Mouse (Mus musculus): ENCODE measurements around the gene Tmem132a.

Gene Tmem132a

DNA sequence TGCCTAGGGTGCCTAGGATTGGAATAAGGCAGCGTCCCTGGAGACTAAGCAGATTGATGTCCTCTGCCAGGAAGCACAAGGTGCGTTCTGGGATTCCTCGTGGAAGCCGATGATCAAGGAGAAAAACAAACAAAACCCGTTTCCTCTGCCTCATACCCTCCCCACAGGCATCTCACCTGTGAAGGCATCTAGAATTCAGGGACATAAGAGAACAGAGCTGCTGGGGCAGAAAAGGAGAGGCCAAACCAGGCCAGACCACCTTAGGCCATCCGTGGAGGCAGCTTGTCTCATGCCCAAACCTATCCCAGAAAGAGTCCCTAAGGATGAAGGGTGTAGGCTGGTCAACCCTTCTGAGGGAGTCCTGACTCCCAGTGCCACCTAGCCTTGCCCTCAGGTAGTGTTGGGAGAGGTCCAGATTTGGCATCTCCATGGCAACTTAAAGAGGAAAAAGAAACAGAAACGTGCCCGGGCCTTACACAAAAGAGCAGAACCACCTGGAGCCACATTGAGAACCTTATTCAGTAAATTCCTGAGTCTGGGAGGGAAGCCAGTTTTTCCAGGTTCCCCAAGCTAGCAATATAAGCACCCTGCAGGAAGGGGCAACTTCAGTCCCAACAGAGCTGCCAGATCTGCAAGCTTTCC, at the start of gene Tmem132a:
Gene Tmem132a (minus strand): TSS at position 55 of the 642 bp plus-strand sequence.
- peak; percentile 45 to 66 for DNase-seq

DNA sequence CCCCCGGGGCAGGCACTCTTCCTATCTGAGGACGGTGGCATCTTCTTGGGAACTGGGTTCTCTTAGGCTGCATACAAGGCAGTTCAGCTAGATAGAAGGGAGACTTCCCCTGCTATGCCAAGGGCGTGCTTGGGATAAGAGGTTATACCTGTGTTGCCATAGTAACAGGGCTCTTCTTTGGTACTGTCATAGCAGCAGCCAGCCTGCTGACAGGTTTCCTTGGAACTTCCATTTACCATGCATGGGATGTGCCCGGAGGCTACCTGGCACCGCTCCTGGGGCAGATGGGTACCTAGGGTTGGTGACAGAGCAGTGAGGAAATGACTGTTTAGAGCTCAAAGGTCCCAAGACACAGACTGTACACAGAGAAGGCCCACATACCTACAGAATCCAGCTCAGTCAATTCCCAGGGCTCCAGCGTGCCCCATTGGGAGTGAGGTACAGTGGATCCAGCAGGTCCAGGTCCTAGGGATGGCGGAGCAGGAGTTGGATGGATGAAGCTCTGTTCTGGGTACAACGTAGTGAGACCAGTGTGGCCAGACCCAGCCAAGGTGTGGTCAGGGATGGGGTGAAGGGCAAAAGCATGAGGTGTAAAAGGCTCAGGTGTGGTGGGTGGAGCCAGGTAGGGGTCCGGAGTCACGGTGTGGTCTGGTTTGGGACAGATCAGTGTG, 48.7 kb upstream of the Tmem132a start:
- no peak for DNase-seq

DNA sequence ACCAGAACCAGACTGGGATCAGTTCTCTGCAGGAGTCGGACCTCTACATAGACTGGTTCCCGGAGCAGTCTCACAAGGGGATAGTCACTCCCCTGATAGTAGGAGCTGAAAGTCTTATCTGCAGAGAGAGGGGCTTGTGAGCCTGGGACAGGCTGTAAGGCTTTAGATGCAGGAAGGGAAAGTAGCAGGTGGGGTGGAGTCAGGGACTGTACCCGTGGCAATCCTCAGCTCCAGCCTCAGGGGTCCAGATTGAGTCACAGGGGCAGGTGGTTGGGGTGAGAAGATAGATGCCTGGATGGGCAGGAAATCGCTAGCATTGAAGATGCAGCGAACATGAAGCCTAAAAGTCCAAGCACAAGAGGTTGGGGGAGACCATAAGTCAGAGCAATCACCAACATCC, 46.8 kb upstream of the Tmem132a start:
- no peak for DNase-seq

DNA sequence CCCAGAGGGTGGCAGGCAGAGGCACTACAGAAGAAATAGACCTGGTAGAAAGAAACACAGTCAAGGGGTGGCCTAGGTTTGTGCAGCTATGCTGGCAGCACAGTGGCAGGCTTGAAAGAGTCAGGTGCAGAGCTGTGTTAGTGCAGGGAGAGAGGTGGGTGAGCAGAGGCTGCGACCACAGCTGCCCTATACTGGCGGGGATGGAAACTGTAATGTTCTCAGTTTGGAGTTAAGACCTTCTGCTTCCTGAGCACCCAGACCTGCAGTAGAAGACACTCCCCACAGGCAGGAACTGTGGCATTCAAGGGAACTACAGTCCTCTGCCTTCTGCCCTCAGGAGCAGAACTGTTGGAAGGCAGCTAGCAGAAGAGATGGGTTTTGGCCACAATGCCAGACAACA, 45.1 kb upstream of the Tmem132a start:
- DNase-seq, result no peak

DNA sequence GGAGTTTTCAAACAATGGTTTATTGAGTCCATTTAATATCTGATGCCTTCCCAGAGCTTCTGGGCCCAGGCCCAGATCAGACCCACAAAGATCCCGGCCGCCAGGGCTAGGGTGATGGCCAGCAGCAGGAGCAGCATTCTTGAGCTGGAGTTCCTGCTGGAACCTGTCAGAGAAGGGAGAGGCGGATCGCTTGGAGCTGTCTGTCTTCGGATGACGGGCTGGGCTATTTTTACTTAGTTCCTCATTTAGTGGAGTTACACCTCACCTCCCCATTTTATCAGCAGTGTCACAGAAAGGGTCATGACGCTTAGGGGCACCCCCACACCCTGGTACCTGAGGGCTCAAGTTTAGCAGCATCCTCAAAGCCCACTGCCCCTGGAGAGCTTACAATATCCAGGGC, 44.6 kb upstream of the Tmem132a start:
- DNase-seq, result no peak

DNA sequence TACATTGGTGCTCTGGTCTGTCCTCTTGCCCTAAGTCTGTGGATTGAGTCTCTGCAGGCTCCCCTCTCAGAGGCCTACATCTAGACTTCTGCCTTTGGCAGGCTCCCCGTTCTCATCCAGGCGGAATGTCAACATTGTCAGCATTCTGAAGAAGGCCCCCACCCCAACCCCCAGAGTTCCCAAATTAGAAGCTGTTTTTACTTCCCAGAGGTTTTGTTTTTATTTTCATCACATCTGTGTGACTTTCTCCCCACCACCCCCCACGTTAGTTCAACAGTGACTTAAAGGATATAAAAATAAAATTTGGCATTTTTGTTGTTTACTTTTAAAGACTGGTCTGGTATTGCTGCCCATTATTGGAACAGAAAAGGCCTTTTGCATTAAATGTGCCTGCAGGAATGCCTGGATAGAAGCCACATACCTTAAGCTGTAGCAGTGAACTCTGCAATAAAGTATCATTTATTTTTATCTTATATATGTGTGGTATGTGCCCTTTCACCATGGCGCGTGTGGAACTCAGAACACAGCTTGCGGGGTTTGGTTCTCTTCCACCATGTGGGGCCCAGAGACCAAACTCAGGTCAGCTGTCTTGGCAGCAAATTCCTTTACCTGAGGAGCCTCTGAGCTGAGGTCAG, 39.5 kb upstream of the Tmem132a start:
- DNase-seq, result no peak

DNA sequence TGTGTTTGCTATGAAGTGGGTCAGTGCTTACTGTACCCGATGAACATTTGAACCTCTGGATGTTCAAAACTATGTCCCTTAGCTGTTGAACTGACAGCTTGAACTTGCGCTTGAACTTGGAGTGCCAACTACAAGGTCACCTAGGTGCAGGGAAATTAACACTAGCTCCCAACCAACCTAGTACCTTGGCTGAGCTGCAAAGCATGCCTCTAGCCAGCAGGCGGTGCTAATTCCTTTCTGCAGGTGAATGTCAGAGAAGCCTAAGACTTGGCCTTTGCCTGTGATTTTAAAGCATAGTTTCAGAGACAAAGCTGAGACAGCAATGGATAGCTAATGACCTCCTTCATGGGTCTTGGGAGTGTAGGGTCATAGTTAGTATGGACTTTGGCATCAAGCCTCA, 38.2 kb upstream of the Tmem132a start:
- DNase-seq, result peak; percentile 33 to 46

DNA sequence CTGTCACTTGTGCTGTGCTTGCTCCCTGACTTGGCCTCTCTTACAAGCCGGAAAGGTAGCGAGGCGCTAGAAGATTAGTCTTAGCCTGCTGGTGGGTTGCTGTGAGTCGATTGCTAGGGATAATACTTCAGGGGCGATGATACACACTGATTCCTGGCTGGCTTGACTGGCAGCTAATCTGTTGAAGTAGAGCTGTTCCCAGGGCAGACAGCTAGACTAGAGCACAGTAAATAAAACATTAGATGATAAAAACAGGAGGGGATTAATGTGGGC, 35.9 kb upstream of the Tmem132a start:
- DNase-seq, result no peak

DNA sequence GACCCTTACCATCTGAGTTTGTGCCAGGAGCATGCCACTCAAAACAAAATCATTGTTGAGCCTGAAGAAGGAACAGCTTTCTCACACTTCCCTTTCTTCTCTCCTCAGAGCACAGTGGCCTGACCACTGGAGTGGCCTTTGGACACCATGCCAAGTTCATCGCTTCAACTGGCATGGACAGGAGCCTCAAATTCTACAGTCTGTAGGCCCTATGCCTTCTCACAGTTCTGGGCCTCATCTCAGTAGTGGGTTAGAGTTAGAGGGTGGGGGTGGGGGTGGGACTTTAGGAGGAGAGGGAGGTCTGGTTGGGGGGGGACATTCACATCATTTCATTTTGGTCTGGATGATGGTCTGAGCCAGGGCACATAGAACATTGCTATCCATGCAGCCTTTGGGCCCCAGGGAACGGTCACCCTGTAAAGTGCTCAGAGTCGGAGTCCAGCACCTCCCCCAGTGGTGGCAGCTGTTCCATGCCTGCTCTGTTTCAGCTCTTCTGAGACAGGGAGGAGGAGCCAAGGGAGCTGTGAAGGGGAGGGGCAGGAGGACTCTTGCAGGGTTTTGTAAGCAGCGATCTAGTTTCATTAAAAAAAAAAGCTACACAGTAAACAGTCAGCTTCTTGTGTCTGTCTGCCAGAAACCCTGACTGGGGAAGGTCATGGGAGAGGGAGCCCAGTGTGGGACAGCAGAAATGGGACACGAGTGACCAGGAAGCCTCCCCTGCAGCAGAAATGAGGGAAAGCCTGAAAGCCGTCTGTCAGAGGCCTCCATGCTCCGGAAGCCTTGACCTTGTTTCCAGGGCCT, 35.4 kb upstream of the Tmem132a start:
- peak; percentile 78 to 83 for DNase-seq

DNA sequence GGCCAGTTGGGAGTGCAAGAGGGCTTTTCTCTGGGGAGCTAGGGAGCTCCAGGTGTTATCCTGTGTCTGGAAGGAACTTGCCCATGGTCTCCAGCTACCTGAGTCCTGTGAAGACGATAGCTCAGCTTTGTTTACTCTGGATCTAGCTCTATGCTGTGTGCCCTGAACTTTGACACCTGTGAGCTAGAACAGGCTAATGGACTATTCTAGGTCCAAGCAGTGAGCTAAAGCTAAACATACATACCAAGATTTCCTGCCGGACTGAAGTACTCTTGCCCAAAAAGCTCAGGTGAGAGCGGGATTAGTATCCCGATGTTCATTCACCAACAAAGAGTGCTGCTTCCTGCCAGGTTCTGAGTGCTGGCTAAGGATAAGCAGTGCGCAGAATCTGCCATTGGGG, 34.8 kb upstream of the Tmem132a start:
- no peak for DNase-seq

DNA sequence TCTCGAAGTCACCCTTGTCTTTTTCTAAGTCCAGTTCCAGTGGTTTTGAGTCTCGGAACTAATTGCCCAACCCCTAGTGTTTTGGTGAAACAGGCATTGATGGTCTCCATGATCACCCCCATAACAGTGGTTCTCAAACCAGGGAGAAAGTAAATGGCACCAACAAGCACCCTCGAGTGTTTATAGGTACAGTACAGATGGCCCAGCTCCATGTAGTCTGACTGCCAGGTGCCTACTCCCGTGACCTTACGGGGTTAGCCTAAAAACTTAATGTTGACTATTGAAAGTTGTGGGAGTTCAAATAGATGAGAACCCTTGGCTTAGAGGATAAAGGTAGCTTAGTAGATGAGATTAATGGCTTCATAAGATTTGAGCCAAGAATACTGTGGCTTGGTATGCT, 31.3 kb upstream of the Tmem132a start:
- no peak for DNase-seq

DNA sequence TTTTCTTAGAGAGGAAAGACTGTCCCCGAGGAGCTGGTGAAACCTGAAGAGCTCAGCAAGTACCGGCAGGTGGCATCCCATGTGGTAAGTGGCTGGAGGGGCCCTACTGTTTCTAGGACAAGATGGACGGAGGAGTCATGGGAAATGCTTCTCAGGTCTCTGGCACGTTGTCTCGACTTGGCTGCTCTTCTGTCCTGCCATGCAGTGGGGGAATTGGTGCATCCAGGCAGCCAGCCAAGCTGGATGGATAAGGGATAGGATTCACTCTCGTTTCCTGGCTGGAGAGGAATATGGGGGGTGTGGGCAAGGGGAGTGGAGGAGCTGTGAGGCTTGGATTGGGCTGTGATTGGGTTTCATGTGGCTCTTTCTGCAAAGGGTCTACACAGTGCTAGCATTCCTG, 30.6 kb upstream of the Tmem132a start:
- no peak for DNase-seq

DNA sequence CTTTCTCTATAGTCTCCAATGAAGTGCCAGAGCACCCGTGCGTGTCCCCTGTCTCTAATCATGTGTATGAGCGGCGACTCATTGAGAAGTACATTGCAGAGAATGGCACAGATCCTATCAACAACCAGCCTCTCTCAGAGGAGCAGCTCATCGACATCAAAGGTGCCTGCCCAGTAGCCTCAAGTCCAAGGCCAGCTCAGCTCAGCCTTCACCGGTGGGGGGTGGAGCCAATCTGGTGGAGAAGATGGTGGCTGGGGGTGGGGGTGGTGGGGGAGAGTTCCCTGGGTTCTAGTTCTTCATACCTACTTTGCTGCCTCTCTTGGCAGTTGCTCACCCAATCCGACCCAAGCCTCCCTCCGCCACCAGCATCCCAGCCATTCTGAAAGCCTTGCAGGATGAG, 27.8 kb upstream of the Tmem132a start:
- no peak for DNase-seq

DNA sequence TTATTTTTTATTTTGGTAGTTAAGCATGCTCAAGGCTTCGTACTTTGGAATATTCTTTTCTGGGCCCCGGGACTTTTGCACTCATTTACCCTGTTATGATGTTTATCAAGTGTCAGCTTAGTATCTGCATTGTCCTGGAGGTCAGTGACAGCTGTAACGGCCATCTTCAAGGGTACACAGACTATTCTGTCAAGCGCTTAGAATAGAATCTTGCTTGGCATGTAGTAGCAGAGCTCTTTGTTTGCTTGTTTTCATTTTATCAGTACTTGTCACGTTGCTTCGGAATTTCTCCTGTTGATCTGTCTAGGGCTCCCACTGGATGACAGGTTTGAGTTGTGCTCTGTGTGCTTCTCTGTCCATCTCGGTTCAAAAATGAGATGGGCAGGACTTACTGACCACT, 27.1 kb upstream of the Tmem132a start:
- DNase-seq, result no peak

DNA sequence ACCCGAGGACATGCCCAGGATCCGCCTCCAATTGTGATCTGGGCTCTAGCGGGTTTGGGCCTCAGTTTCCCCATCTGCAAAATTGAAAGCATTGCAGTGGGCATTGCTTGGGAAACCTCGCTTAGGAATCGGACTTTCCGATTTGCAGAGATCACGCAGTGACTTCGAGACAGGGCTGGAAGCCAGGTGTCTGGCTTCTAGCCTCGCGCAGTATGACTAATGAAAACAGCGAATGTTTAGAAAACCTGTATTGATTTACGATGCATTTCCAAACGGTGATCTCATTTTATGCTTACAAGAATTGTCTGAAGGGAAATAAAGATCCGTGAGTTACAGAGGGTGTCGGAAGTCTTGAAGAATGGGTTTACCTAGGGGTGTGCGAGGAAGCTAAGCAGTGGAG, 26.0 kb upstream of the Tmem132a start:
- DNase-seq, result no peak

DNA sequence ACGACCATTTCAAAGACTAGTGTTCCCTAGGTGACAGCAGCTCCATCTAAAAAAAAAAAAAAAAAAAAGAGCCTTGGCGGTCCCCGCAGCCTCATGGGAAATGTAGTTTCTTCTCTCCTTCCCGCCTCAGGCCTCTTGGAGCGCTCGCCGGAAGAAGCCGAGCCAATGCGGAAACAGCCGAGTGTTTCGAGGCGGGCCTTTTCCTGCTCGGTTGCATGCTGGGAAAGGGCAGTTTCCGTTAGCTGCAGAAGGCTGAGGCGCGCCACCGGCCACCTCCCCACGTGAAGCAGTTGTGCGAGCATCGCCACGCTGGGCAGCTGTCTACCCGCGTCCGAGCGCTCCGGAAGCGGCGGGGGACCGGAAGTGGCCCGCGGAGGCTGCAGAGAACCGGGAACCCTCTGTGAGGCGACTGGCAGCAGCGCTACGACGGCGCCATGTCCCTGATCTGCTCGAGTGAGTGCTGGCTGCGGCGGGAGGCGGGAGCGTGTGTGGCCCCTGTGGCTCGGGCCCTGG, 25.3 kb upstream of the Tmem132a start, which contains the start of gene Prpf19:
Gene Prpf19 (plus strand): TSS at position 216 of the 513 bp plus-strand sequence.
- peak; percentile 97 to 98 for DNase-seq

DNA sequence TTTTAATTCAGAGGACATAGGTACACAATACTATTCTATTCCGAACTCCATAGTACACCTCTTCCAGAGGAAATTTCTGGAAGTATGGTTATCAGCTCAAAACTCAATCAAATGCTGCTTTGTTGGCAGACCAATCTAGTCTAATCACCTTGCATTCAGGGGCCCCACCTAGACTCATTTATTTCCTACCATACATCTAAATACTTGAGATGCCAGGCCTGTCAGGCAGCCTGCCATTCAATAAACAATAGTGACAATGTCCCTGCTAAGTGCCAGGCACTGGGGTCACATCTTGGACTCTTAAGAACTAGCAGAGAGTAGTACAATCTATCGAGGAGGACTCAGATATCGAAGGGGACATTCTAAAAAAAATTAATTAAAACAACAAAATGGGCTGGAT, 22.5 kb upstream of the Tmem132a start:
- DNase-seq, result peak in 1 of 2 experiments; percentile 29

DNA sequence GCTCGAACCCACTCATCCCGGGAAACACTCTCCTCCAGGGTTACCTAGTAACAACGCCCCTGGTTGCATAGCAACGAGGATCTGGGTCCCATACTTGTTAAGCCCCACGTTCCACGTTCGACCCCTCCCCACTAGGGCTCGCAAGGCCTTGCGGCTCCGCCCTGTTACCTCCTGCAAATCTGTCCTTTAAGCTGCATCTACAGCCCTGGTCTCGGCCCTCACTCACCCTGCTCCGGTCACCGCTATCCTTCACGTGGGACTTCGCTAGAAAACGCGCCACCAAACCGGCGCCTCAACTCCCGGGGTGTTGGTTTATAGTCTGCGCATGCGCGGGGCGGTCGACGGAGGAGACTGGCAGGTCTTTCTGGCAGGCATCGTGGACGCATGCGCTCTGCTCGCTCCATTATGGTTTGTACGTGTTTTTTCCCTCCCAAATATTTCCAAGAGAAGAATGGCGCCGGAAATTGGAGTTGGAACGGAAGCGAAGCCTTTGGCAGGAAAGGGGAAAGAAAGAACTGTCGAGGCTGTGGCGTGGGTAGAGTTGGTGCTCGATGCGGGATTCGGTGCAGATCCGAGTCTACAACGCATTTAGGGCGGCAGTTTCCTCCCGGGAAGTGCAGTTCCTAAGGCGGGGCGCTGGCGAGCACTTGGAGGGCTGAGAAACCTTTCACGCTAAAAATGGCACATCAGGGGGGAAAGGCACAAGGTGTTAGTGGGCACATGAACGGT, 11.8 kb upstream of the Tmem132a start, which contains the start of gene Tmem109:
Gene Tmem109 (minus strand): TSS at position 576 of the 729 bp plus-strand sequence.
- DNase-seq, result peak; percentile 93 to 96

DNA sequence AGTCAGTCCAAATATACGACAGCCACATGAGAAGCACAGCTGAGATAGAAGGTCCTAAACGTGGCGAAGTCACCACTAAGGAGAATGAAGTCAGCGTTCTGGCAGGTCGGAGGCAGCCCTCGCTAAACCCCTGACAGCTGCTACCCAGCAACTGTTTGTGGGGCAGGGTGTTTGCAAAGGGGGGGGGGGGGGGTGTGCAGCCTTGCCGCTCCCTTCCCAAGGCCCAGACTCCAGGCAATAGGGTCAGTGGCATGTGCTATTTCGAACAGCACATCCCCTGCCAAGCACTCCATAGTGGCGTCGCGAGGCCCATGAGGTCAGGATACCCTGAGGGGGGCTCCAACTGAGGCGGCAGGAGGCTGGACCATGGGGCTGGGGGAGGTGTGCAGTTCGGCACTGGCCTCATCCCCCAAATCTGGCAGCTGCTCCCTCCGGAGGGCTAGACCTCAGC, 11.3 kb upstream of the Tmem132a start:
- no peak for DNase-seq

DNA sequence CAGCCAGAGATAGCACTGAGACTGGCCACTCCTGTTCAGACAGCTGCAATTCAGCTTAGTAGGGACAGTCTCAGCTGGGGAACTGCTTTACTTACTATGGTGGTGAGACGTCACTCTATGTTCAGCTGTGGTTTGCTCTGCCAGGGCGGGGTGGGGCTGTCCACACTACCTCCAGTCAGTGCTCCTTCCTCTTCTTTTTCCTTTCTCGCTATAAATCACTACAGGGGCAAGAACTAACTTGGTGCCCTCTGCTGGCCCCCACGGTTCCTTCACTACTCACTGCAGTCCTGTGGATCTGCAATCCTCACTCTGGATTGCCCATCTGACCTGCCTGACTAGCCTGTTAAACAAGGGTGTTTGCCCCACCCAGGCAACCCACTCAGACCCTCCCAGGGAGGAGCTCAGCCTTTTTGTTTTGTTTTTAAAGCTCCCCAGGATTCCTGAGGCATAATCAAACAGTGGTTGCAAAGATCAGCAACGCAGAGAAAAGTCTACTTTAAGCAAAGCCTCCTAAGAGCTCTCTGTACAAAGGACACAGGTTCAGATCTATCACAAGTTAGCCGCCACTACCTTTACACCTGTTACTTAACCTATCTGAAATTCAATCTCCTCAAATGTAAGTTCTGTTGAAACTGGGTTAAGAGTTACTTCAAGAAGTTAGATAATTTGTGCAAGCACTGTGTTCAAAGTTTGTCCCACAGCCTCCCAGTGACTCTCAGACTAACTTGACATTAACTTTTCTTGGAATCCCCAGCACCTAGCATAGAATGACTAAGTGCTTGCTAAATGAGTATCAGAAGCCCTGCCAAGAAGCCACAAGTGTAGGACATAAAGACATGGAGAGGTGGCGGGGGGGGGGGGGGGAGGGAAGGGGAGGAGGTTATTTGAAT, 10.6 kb upstream of the Tmem132a start:
- DNase-seq, result peak; percentile 84 to 85

DNA sequence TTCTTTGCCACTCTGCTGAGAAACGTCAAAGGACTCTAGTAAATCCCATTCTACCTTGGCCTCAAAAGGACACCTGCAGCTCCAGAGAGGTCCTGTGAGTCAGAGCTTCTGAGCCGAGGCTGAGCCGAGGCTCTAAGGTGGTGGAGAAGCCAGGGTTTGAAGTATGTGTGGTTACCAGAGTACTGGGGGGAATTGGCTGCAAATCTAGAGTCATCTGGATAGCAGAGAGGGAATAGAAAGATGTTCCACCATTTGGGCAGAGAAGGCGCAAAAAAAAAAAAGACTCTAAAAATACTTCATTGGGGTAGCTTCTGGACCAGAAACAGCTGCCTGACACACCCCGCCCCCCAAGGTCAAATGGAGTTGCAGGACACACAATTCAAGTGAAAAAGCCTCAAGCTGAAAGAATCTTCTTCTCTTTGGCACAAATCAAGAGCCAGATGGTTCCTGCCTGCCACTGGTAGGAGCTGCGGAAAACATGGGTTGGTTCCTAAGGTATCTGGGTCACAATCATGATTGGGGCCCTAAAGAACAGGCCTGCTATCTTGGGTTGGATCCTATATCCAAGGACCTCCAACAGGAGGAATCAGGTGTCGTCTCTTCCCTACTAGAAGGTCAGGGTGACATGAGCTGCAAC, 8.6 kb upstream of the Tmem132a start:
- DNase-seq, result peak in 1 of 2 experiments; percentile 32

All from lung, adult 18-20 months (tissue).